Mouse (Mus musculus): ENCODE measurements around the gene Mob1a. TPM values are rescaled to one million over a fixed set of nuclear protein-coding genes. Genes with fewer than 3 reads are reported as not detected.

Gene Mob1a
- polyA plus RNA-seq, 1 experiment from 2014 or later: 30.2 TPM

DNA sequence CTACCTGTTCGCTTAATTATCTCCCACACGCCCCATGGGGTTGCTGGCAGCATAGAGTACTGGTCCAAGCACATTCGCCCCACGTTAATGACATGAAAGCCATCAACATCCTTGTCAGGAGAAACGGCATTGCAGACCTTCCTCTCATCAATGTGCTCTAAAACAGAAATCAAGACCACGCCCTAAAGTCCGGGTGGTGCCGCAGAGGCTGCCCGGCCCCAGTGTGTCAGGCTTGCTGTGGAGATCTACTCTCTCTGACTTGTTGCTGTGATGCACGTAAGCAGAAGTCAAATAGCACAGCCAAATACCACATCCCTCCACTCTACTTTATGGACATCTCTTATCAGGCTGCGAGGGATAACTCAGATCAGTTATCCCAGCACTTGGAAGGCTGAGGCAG lies 14.6 kb upstream of the Mob1a start:
- no peak overlapping the region for H3K4me3 ChIP-seq (replicated peaks; ENCODE audit: low read length)
- H3K9me3 ChIP-seq (ENCODE audit: control insufficient read depth, low read length): no peaks in the 10 kb centered on the region
- no peak for ATAC-seq
- no peak overlapping the region for H3K27ac ChIP-seq (ENCODE audit: low read length)
- H3K36me3 ChIP-seq (ENCODE audit: control insufficient read depth, insufficient read depth): peaks cover 15% of the 10 kb centered on the region
- H3K4me2 ChIP-seq (ENCODE audit: low read length): no peak overlapping the region
- WGBS: 96% methylated on average over 11 of the region's 11 CpGs
- no peaks in the 10 kb centered on the region for H3K27me3 ChIP-seq (replicated peaks; ENCODE audit: control insufficient read depth, insufficient read depth, low read length)
- no peak overlapping the region for H3K9ac ChIP-seq (replicated peaks; ENCODE audit: low read depth, low read length)
- peaks cover 6% of the 10 kb centered on the region for H3K4me1 ChIP-seq (replicated peaks; ENCODE audit: control insufficient read depth, insufficient read depth, low read length)

DNA sequence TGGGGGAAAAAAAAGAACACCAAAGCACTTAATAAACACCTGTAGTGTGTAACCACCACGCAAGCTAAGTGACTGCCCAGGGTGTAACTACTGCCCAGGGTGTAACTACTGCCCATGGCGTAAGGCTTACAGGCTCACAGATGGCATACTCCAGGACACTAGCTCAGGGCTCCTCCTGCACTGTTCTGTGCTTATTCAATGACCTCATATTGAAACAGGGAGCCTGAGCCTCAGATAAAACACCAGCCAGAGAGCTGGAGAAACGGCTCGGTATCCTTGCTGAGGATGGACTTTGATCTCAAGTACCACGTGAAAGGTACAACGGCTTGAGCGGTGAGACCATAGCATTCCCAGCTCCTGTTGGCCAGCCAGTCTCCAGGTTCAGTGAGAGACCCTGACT lies 13.8 kb upstream of the Mob1a start:
- no peak overlapping the region for H3K27ac ChIP-seq (ENCODE audit: low read length)
- WGBS: 93% methylated on average over 7 of the region's 7 CpGs
- no peak overlapping the region for H3K4me2 ChIP-seq (ENCODE audit: low read length)
- no peaks in the 10 kb centered on the region for H3K27me3 ChIP-seq (replicated peaks; ENCODE audit: control insufficient read depth, insufficient read depth, low read length)
- H3K9me3 ChIP-seq (ENCODE audit: control insufficient read depth, low read length): no peaks in the 10 kb centered on the region
- H3K9ac ChIP-seq (replicated peaks; ENCODE audit: low read depth, low read length): no peak overlapping the region
- peaks cover 15% of the 10 kb centered on the region for H3K36me3 ChIP-seq (ENCODE audit: control insufficient read depth, insufficient read depth)
- ATAC-seq: no peak
- peaks cover 13% of the 10 kb centered on the region for H3K4me1 ChIP-seq (replicated peaks; ENCODE audit: control insufficient read depth, insufficient read depth, low read length)
- no peak overlapping the region for H3K4me3 ChIP-seq (replicated peaks; ENCODE audit: low read length)

DNA sequence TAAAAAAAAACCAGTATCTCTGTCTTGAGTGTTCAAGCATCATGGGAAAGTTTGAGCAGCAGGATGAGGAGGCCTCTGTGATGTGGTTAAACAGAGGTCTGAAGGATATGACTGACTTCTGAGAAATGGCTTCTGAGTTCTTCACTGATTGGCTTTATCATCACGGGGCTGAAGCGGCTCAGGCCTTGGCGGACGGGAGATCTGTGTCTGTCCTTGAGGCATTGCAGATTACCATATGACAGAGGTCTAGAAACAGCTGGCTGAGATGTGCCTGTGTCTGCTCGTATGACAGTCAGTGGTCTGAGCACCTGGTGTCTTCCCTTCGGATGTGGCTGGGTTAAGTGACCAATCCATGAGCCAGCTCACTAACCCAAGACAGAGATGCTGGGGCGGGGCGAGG lies 13.3 kb upstream of the Mob1a start:
- Histone ChIP-seq H3K9ac (replicated peaks; ENCODE audit: low read depth, low read length) (no peak overlapping the region), H3K4me2 (ENCODE audit: low read length) (no peak overlapping the region), H3K4me1 (replicated peaks; ENCODE audit: control insufficient read depth, insufficient read depth, low read length) (peaks cover 13% of the 10 kb centered on the region), H3K9me3 (ENCODE audit: control insufficient read depth, low read length) (no peaks in the 10 kb centered on the region), H3K36me3 (ENCODE audit: control insufficient read depth, insufficient read depth) (peaks cover 15% of the 10 kb centered on the region), H3K27me3 (replicated peaks; ENCODE audit: control insufficient read depth, insufficient read depth, low read length) (no peaks in the 10 kb centered on the region), H3K4me3 (replicated peaks; ENCODE audit: low read length) (no peak overlapping the region), H3K27ac (ENCODE audit: low read length) (no peak overlapping the region)
- WGBS: 91% methylated on average over 8 of the region's 8 CpGs
- ATAC-seq: no peak

DNA sequence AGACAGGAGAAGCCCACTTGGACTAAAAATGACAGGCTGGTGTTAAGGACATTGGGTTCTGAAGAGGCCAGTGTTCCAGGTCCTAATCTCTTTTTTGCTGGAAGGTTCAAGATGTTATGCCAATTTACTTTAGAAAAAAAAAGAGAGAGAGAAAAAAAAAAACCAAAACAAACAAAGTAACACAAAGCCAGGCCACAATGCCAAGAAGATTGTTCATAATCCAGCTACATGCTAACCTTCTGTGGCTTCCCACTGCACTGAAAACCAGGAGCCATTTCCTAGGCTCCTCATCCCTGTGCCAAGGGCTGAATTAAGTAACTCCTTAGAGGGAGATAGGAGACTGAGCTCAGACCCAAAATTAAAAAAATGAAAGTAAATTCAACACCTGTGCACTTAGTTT lies 10.5 kb upstream of the Mob1a start:
- H3K4me2 ChIP-seq (ENCODE audit: low read length): peak overlapping the region; percentile 90; the same call in 1 of the 2 replicates
- H3K4me1 ChIP-seq (replicated peaks; ENCODE audit: control insufficient read depth, insufficient read depth, low read length): peaks cover 13% of the 10 kb centered on the region
- H3K36me3 ChIP-seq (ENCODE audit: control insufficient read depth, insufficient read depth): peaks cover 3% of the 10 kb centered on the region
- no peaks in the 10 kb centered on the region for H3K27me3 ChIP-seq (replicated peaks; ENCODE audit: control insufficient read depth, insufficient read depth, low read length)
- H3K9me3 ChIP-seq (ENCODE audit: control insufficient read depth, low read length): no peaks in the 10 kb centered on the region
- H3K9ac ChIP-seq (replicated peaks; ENCODE audit: low read depth, low read length): no peak overlapping the region
- H3K27ac ChIP-seq (ENCODE audit: low read length): no peak overlapping the region
- ATAC-seq: no peak
- H3K4me3 ChIP-seq (replicated peaks; ENCODE audit: low read length): no peak overlapping the region

DNA sequence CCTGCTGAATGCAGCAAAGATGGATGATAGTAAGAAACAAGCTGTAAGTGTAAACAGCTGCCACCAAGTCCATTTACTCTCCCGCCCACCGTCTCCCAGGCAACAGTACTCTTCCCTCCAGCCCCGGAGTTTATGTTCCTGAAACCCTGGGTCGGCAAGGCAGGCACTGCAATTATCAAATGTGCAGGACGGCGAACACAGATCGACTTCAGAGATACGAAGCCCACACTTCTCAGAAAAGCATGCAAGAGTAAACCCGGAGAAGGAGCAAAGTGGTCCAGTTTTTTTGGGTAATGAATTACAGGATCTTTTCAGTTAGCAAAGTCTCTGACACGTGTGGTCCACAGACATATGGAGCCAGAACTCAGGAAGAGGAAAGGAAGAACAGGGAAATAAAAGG lies 9.8 kb upstream of the Mob1a start:
- 0 out of 2 replicates have a peak overlapping the region, but pooled peaks have one; percentile 5 for H3K9ac ChIP-seq (replicated peaks; ENCODE audit: low read depth, low read length)
- H3K4me2 ChIP-seq (ENCODE audit: low read length): peak overlapping the region; percentile 90
- H3K36me3 ChIP-seq (ENCODE audit: control insufficient read depth, insufficient read depth): peaks cover 3% of the 10 kb centered on the region
- no peaks in the 10 kb centered on the region for H3K27me3 ChIP-seq (replicated peaks; ENCODE audit: control insufficient read depth, insufficient read depth, low read length)
- H3K4me3 ChIP-seq (replicated peaks; ENCODE audit: low read length): peak overlapping the region; percentile 17
- no peak overlapping the region for H3K27ac ChIP-seq (ENCODE audit: low read length)
- 3% methylated on average over 10 of the region's 10 CpGs for WGBS
- ATAC-seq: no peak
- peaks cover 13% of the 10 kb centered on the region for H3K4me1 ChIP-seq (replicated peaks; ENCODE audit: control insufficient read depth, insufficient read depth, low read length)
- H3K9me3 ChIP-seq (ENCODE audit: control insufficient read depth, low read length): no peaks in the 10 kb centered on the region

DNA sequence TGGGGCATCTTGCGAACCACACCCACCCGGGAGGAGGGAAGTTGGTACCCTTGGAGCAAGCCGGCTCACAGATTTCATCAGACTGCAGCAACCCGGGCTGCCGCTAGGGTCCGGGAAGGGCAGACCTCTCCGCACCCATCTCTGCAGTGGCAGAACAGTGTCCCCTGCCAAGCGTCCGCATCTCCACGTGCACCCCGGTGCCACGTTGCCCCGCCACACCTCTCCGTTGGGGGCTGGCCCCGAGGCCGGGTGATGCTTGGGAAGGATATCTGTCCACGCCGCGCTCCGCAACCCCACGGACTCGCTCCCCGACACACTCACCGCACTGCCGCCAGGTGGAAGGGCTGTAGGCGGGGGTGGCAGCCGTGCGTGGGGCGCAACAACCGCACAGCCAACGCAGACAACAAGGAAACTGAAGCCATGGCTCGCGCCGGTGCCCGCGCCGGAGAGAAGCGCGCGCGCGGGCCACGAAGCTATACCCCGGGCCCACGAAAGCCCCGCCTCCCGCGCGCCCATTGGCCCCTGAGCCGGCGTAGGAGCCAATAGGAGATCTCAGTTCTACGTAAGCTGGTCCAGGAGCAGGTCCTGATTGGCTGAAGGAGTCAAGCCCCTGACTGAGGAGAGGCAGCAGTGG lies 8.6 kb upstream of the Mob1a start:
- H3K27me3 ChIP-seq (replicated peaks; ENCODE audit: control insufficient read depth, insufficient read depth, low read length): no peaks in the 10 kb centered on the region
- peak; percentile 99 for ATAC-seq
- peak overlapping the region; percentile 100 for H3K4me3 ChIP-seq (replicated peaks; ENCODE audit: low read length)
- peak overlapping the region; percentile 63 for H3K27ac ChIP-seq (ENCODE audit: low read length)
- H3K9ac ChIP-seq (replicated peaks; ENCODE audit: low read depth, low read length): peak overlapping the region; percentile 88
- peaks cover 13% of the 10 kb centered on the region for H3K4me1 ChIP-seq (replicated peaks; ENCODE audit: control insufficient read depth, insufficient read depth, low read length)
- H3K36me3 ChIP-seq (ENCODE audit: control insufficient read depth, insufficient read depth): no peaks in the 10 kb centered on the region
- WGBS: under 1% methylated on average over 52 of the region's 52 CpGs
- peak overlapping the region; percentile 90 for H3K4me2 ChIP-seq (ENCODE audit: low read length)
- H3K9me3 ChIP-seq (ENCODE audit: control insufficient read depth, low read length): no peaks in the 10 kb centered on the region

DNA sequence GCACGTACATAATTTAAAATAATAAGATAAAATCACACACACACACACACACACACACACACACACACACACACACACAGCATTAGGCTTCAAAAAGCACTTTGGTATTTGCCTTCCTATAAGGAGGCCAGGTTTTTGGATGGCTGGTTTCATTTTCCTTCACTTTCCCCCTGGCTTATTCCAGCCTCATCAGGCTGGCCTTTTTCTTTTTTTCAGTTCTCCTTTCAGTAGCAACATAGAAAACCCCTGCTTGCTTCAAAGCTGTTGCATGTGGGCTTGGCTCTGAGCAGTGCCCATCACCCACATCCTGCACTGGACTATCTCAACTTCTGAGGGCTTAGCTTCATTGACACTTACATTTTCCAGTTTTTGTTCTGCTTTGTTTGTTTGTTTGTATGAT lies 3.9 kb upstream of the Mob1a start:
- WGBS: 60% methylated on average over 1 of the region's 1 CpGs
- Histone ChIP-seq H3K27me3 (replicated peaks; ENCODE audit: control insufficient read depth, insufficient read depth, low read length) (no peaks in the 10 kb centered on the region), H3K9me3 (ENCODE audit: control insufficient read depth, low read length) (no peaks in the 10 kb centered on the region), H3K4me2 (ENCODE audit: low read length) (no peak overlapping the region), H3K9ac (replicated peaks; ENCODE audit: low read depth, low read length) (no peak overlapping the region), H3K4me1 (replicated peaks; ENCODE audit: control insufficient read depth, insufficient read depth, low read length) (peaks cover 10% of the 10 kb centered on the region), H3K4me3 (replicated peaks; ENCODE audit: low read length) (no peak overlapping the region), H3K27ac (ENCODE audit: low read length) (no peak overlapping the region), H3K36me3 (ENCODE audit: control insufficient read depth, insufficient read depth) (no peaks in the 10 kb centered on the region)
- ATAC-seq: no peak

DNA sequence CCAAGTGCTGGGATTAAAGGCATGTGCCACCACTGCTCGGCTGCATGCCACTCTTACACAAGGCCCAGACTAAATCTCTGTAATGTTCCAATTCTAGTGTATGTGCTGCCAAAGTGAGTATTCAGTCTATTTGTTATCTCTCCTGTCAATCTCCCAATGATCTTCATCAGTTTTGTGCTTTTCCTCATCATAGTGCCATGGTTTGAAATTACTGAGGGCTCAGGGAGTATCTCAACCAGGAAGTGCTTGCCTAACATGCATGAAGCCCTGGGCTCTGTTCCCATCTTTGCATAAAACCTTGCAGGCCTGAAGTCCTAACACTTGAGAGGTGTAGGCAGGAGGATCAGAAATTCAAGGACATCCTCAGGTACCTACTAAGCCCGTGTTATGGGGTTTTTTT lies 3.0 kb upstream of the Mob1a start:
- ATAC-seq: no peak
- H3K36me3 ChIP-seq (ENCODE audit: control insufficient read depth, insufficient read depth): no peaks in the 10 kb centered on the region
- H3K4me3 ChIP-seq (replicated peaks; ENCODE audit: low read length): no peak overlapping the region
- no peaks in the 10 kb centered on the region for H3K27me3 ChIP-seq (replicated peaks; ENCODE audit: control insufficient read depth, insufficient read depth, low read length)
- H3K9me3 ChIP-seq (ENCODE audit: control insufficient read depth, low read length): no peaks in the 10 kb centered on the region
- no peak overlapping the region for H3K4me2 ChIP-seq (ENCODE audit: low read length)
- WGBS: 64% methylated on average over 2 of the region's 2 CpGs
- H3K27ac ChIP-seq (ENCODE audit: low read length): no peak overlapping the region
- H3K9ac ChIP-seq (replicated peaks; ENCODE audit: low read depth, low read length): no peak overlapping the region
- peaks cover 15% of the 10 kb centered on the region for H3K4me1 ChIP-seq (replicated peaks; ENCODE audit: control insufficient read depth, insufficient read depth, low read length)

DNA sequence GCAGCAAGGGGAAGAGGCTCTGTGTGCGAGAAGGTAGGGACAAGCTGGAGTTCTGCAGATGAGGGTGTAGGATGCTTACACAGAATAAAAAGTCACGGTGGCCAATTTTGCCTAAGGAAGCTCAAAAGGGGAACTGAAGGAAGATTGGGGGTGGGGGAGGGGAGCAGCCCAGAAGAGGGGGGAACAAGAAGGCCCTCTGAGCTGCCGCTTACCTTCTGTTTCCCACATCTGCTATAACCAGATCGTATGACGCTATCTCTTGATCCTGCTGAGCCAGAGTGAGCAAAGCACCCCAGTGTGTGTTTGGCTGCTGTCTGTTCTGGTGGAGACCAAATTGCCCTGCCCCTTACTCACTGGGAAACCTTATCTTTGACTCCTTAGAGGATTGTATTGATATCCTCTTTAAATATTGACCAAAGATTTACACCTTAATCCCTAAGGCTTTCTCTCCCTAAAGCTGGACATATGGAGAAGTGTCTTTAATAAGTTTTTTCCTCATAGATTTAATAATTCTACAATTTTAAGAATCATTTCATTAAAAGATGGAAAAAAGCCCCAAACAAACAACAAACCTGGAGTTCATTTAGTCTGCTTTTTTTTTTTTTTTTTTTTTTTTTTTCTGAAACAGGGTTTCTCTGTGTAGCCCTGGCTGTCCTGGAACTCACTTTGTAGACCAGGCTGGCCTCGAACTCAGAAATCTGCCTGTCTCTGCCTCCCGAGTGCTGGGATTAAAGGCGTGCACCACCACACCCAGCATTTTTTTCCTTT lies 2.0 kb upstream of the Mob1a start:
- H3K36me3 ChIP-seq (ENCODE audit: control insufficient read depth, insufficient read depth): no peaks in the 10 kb centered on the region
- no peaks in the 10 kb centered on the region for H3K27me3 ChIP-seq (replicated peaks; ENCODE audit: control insufficient read depth, insufficient read depth, low read length)
- no peaks in the 10 kb centered on the region for H3K9me3 ChIP-seq (ENCODE audit: control insufficient read depth, low read length)
- H3K4me1 ChIP-seq (replicated peaks; ENCODE audit: control insufficient read depth, insufficient read depth, low read length): peaks cover 16% of the 10 kb centered on the region
- no peak overlapping the region for H3K4me3 ChIP-seq (replicated peaks; ENCODE audit: low read length)
- no peak overlapping the region for H3K27ac ChIP-seq (ENCODE audit: low read length)
- WGBS: 76% methylated on average over 8 of the region's 8 CpGs
- H3K9ac ChIP-seq (replicated peaks; ENCODE audit: low read depth, low read length): no peak overlapping the region
- H3K4me2 ChIP-seq (ENCODE audit: low read length): no peak overlapping the region
- no peak for ATAC-seq
